Mouse (Mus musculus): ENCODE measurements around the gene Vwf. TPM values are rescaled to one million over a fixed set of nuclear protein-coding genes. Genes with fewer than 3 reads are reported as not detected.

Gene Vwf
- polyA plus RNA-seq, 1 experiment from 2014 or later, result 9.8 TPM

DNA sequence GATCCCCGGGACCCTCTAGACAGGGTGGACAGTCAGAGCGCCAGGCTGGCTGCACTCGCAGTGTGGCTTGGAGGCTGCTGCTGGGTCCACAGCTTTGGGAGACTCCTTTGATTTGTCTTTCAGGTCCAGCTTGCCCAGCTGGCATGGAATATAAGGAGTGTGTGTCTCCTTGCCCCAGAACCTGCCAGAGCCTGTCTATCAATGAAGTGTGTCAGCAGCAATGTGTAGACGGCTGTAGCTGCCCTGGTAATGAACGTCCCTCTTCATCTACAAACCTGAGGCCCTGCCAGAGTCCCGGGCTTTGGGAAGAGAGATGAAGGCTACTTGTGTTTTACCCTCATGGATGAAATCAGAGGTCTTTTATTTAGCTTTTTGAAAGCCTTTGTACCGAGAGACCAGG, 43.5 kb downstream of the Vwf start:
- Histone ChIP-seq H3K4me3 (ENCODE audit: low read depth, low read length) (no peak overlapping the region), H3K9ac (ENCODE audit: low read depth, low read length) (no peak overlapping the region), H3K4me1 (ENCODE audit: control insufficient read depth, insufficient read depth, low read length) (peaks cover 9% of the 10 kb centered on the region), H3K36me3 (ENCODE audit: control insufficient read depth, insufficient read depth, low read length) (no peaks in the 10 kb centered on the region), H3K4me2 (ENCODE audit: low read length) (no peak overlapping the region), H3K9me3 (replicated peaks; ENCODE audit: control insufficient read depth, low read length, poor library complexity, severe bottlenecking) (no peaks in the 10 kb centered on the region), H3K27ac (ENCODE audit: low read length) (no peak overlapping the region), H3K27me3 (ENCODE audit: control insufficient read depth, insufficient read depth, low read depth, low read length) (no peaks in the 10 kb centered on the region)
- 77% methylated on average over 7 of the region's 7 CpGs for WGBS
- no peak for ATAC-seq

DNA sequence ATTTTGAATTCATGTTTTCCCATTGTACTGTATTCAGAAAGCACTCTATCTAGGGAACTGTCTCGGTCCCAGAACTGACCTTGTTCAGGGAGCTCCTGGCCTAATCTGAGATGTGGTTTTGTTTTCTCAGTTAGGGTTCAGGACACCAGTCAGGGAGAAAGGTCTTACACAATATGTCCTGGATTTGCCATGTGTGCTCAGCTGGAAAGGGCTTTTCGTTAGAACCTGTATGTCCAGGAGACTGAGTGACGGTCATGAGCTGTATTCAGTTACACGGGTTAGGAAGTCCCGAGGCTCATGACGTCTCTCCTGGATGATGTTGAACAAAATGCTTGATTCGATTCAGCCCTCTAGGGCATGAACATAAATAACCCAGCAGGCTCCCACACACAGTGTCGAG, 43.9 kb downstream of the Vwf start:
- H3K4me2 ChIP-seq (ENCODE audit: low read length), result no peak overlapping the region
- no peak overlapping the region for H3K9ac ChIP-seq (ENCODE audit: low read depth, low read length)
- 71% methylated on average over 8 of the region's 8 CpGs for WGBS
- no peak overlapping the region for H3K4me3 ChIP-seq (ENCODE audit: low read depth, low read length)
- H3K9me3 ChIP-seq (replicated peaks; ENCODE audit: control insufficient read depth, low read length, poor library complexity, severe bottlenecking), result no peaks in the 10 kb centered on the region
- H3K27me3 ChIP-seq (ENCODE audit: control insufficient read depth, insufficient read depth, low read depth, low read length), result no peaks in the 10 kb centered on the region
- ATAC-seq, result no peak
- no peaks in the 10 kb centered on the region for H3K36me3 ChIP-seq (ENCODE audit: control insufficient read depth, insufficient read depth, low read length)
- no peak overlapping the region for H3K27ac ChIP-seq (ENCODE audit: low read length)
- peaks cover 8% of the 10 kb centered on the region for H3K4me1 ChIP-seq (ENCODE audit: control insufficient read depth, insufficient read depth, low read length)

DNA sequence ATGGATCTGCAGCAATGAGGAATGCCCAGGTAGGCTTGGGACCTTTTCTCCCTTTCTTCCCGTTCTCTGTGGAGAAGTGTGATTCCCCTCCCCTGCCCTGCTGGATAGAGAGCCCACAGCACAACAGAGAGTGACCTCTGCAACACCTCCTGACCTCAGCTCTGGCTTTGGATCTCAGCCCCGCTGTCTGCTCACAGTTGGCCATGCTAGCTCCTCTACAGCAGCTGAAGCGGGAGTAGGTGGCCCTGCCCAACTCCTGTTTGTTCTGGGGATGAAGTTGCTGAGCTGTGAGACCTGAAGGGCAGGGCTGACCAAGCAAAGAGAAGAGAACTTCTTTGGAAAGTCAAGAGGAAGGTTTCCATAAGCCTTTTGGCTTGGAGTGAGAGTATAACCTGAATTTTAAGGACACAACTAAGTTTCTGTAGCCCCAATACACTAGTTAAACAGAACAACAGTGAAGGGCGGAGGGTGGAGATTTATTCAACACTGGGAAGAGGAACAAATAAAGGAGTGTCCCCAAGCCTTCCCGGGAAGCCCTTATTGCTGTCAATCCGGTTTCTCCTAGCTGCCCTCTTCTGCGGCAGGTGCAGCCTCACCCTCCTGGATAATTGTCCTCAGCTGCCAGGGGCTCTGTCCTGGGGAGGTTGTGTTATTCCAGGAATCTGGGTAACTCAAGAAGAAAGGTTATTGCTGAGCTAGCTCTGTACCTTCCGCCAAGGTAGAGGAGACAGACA, 45.2 kb downstream of the Vwf start:
- H3K36me3 ChIP-seq (ENCODE audit: control insufficient read depth, insufficient read depth, low read length), result no peaks in the 10 kb centered on the region
- no peak for ATAC-seq
- H3K27me3 ChIP-seq (ENCODE audit: control insufficient read depth, insufficient read depth, low read depth, low read length), result no peaks in the 10 kb centered on the region
- WGBS, result 66% methylated on average over 8 of the region's 8 CpGs
- no peak overlapping the region for H3K4me3 ChIP-seq (ENCODE audit: low read depth, low read length)
- no peaks in the 10 kb centered on the region for H3K4me1 ChIP-seq (ENCODE audit: control insufficient read depth, insufficient read depth, low read length)
- H3K9me3 ChIP-seq (replicated peaks; ENCODE audit: control insufficient read depth, low read length, poor library complexity, severe bottlenecking), result no peaks in the 10 kb centered on the region
- no peak overlapping the region for H3K27ac ChIP-seq (ENCODE audit: low read length)
- no peak overlapping the region for H3K9ac ChIP-seq (ENCODE audit: low read depth, low read length)
- no peak overlapping the region for H3K4me2 ChIP-seq (ENCODE audit: low read length)

DNA sequence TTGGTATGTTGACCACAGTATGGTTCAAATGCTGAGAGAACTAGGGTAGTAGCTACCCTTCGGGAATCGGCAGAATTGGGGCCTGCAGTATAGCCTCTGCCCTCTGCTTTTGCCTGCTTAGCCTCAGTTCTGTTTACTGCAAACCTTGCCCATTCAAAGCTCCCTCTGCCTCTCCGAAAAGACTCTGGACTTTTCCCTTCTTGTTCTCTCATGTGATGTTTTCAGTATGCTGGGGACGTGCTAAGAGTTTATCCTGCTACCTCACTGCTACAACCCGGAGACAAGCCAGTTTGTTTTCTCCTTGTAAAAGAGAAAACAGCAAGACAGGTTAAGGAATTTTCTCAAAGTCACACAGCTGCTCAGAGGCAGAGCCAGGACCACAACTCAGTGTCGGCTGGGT, 46.0 kb downstream of the Vwf start:
- H3K27me3 ChIP-seq (ENCODE audit: control insufficient read depth, insufficient read depth, low read depth, low read length), result no peaks in the 10 kb centered on the region
- no peak overlapping the region for H3K4me3 ChIP-seq (ENCODE audit: low read depth, low read length)
- no peak overlapping the region for H3K9ac ChIP-seq (ENCODE audit: low read depth, low read length)
- 93% methylated on average over 6 of the region's 6 CpGs for WGBS
- no peaks in the 10 kb centered on the region for H3K36me3 ChIP-seq (ENCODE audit: control insufficient read depth, insufficient read depth, low read length)
- no peak for ATAC-seq
- no peaks in the 10 kb centered on the region for H3K4me1 ChIP-seq (ENCODE audit: control insufficient read depth, insufficient read depth, low read length)
- H3K27ac ChIP-seq (ENCODE audit: low read length), result no peak overlapping the region
- no peak overlapping the region for H3K4me2 ChIP-seq (ENCODE audit: low read length)
- no peaks in the 10 kb centered on the region for H3K9me3 ChIP-seq (replicated peaks; ENCODE audit: control insufficient read depth, low read length, poor library complexity, severe bottlenecking)

DNA sequence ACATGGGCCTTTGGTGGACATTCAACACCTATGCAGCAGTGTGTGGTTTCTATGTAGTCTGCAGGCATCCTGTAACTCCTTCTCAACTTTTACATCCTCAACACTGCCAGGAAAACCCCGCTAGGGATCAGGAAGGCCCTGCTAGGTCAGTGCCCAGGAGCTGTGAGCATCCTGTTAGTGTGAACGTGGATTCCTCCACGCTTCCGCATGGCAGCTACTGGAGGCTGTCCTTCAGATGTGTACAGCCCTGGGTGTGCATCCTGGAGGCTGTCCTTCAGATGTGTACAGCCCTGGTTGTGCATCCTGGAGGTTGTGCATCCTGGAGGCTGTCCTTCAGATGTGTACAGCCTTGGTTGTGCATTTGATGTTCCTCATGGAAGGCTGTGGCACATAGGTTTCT, 47.7 kb downstream of the Vwf start:
- no peak for ATAC-seq
- no peaks in the 10 kb centered on the region for H3K36me3 ChIP-seq (ENCODE audit: control insufficient read depth, insufficient read depth, low read length)
- no peak overlapping the region for H3K27ac ChIP-seq (ENCODE audit: low read length)

DNA sequence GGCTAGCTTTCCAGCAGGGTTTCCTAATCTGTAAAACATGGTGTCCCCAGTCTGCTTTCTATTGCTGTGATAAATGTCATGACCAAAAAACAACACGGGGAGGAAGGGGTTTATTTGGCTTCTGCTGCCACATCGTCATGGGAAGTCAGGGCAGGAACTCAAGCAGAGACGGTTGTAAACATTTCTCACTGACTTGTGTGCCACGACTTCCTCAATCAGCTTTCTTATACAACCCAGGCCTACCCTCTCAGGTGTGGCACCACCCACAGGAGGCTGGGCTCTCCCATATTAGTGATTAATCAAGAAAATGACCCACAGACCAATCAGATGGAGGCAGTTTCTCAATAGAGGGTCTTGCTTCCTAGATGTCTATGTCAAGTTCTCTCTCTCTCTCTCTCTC, 48.3 kb downstream of the Vwf start:
- Histone ChIP-seq H3K27ac (ENCODE audit: low read length) (no peak overlapping the region), H3K4me2 (ENCODE audit: low read length) (no peak overlapping the region), H3K27me3 (ENCODE audit: control insufficient read depth, insufficient read depth, low read depth, low read length) (no peaks in the 10 kb centered on the region), H3K4me3 (ENCODE audit: low read depth, low read length) (no peak overlapping the region), H3K9me3 (replicated peaks; ENCODE audit: control insufficient read depth, low read length, poor library complexity, severe bottlenecking) (no peaks in the 10 kb centered on the region), H3K9ac (ENCODE audit: low read depth, low read length) (no peak overlapping the region), H3K36me3 (ENCODE audit: control insufficient read depth, insufficient read depth, low read length) (no peaks in the 10 kb centered on the region), H3K4me1 (ENCODE audit: control insufficient read depth, insufficient read depth, low read length) (no peaks in the 10 kb centered on the region)
- ATAC-seq, result no peak
- 74% methylated on average over 4 of the region's 4 CpGs for WGBS

More for the DNA sequence above, 47.7 kb downstream of the Vwf start:
- Histone ChIP-seq H3K9ac (ENCODE audit: low read depth, low read length) (no peak overlapping the region), H3K9me3 (replicated peaks; ENCODE audit: control insufficient read depth, low read length, poor library complexity, severe bottlenecking) (no peaks in the 10 kb centered on the region), H3K4me3 (ENCODE audit: low read depth, low read length) (no peak overlapping the region), H3K4me1 (ENCODE audit: control insufficient read depth, insufficient read depth, low read length) (no peaks in the 10 kb centered on the region), H3K4me2 (ENCODE audit: low read length) (no peak overlapping the region), H3K27me3 (ENCODE audit: control insufficient read depth, insufficient read depth, low read depth, low read length) (no peaks in the 10 kb centered on the region)
- 92% methylated on average over 4 of the region's 4 CpGs for WGBS

DNA sequence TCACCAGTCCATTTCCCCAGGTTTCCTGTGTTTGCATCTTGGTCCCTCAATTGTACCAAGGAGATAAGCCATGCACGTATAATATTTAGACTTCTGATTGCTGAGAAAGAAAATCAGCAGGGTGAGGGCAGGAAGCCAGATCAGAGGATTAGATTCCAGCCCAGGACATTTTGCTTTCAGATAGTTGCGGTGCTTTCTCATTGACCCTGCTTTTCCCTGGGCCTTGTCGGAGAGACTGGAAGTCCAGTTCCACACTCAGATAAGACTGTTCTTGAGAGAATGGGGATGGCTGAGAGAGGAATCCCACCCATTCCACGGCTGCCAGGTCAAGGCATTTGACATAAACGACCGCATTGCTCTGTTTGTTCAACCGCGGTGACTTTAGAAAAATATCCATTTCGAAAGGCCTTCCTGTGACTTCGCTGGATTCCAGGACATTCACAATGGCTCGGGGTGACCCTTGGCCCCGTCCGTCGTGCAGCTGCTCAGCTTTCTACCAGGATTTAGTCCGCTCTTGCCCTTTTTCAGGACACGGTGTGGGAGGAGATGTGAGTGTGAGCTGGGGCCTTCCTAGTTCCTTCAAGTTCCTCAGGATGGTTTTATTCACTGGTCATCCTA, 50.2 kb downstream of the Vwf start:
- Histone ChIP-seq H3K27me3 (ENCODE audit: control insufficient read depth, insufficient read depth, low read depth, low read length) (no peaks in the 10 kb centered on the region), H3K4me3 (ENCODE audit: low read depth, low read length) (no peak overlapping the region), H3K36me3 (ENCODE audit: control insufficient read depth, insufficient read depth, low read length) (no peaks in the 10 kb centered on the region), H3K4me2 (ENCODE audit: low read length) (no peak overlapping the region), H3K4me1 (ENCODE audit: control insufficient read depth, insufficient read depth, low read length) (no peaks in the 10 kb centered on the region), H3K9me3 (replicated peaks; ENCODE audit: control insufficient read depth, low read length, poor library complexity, severe bottlenecking) (no peaks in the 10 kb centered on the region), H3K9ac (ENCODE audit: low read depth, low read length) (no peak overlapping the region), H3K27ac (ENCODE audit: low read length) (no peak overlapping the region)
- no peak for ATAC-seq
- WGBS, result 23% methylated on average over 16 of the region's 16 CpGs

DNA sequence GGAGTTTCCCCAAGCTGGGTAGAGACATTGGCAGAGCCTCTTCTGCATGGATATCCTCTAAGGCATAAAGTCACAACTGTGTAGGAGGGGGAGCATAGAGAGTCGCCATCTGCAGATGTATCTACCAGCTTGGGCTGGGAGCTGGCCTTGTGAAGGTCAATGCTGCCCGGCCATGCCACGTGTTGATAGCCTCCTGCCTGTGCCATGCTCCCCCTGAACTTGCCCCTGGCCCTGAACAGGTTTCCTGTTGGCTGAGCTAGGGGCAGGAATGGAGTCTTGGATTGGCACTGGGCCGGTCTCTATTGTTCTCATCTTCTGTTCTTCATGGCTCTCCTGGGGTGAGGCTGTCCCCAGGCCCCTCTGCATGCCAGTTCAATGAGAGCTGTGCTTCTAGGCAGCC, 51.1 kb downstream of the Vwf start:
- 81% methylated on average over 4 of the region's 4 CpGs for WGBS
- no peak overlapping the region for H3K4me2 ChIP-seq (ENCODE audit: low read length)

DNA sequence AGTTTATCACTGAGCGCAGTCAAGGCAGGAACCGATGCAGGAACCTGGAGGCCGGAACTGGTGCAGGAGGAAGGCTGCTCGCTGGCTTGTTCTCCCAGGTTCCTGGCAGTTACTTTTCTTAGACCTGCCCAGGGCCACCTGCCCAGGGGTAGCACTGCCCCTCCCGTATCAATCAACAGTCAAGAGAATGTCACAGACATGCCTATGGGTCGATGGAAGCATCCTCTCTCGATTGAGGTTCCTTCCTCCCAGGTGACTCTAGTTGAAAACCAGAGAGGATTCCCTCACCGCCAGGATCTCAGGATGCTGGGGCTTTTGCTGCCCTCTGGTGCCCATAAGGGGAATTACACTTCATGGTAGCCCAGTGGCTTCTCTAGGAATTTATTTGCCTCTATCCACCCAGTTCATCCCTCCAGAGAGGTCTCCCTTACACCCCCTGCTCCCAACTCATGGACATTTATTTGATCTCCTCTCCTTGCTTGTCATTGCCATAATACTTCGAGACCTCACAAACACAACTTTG, 53.5 kb downstream of the Vwf start:
- no peaks in the 10 kb centered on the region for H3K27me3 ChIP-seq (ENCODE audit: control insufficient read depth, insufficient read depth, low read depth, low read length)
- WGBS, result 40% methylated on average over 9 of the region's 9 CpGs
- H3K36me3 ChIP-seq (ENCODE audit: control insufficient read depth, insufficient read depth, low read length), result no peaks in the 10 kb centered on the region
- H3K4me2 ChIP-seq (ENCODE audit: low read length), result no peak overlapping the region
- ATAC-seq, result peak; percentile 22; the same call in 1 of the 2 replicates
- no peaks in the 10 kb centered on the region for H3K9me3 ChIP-seq (replicated peaks; ENCODE audit: control insufficient read depth, low read length, poor library complexity, severe bottlenecking)
- H3K9ac ChIP-seq (ENCODE audit: low read depth, low read length), result no peak overlapping the region
- no peak overlapping the region for H3K27ac ChIP-seq (ENCODE audit: low read length)
- H3K4me1 ChIP-seq (ENCODE audit: control insufficient read depth, insufficient read depth, low read length), result peaks cover 4% of the 10 kb centered on the region; the same call in 1 of the 2 replicates
- H3K4me3 ChIP-seq (ENCODE audit: low read depth, low read length), result no peak overlapping the region

More for the DNA sequence above, 51.1 kb downstream of the Vwf start:
- Histone ChIP-seq H3K4me1 (ENCODE audit: control insufficient read depth, insufficient read depth, low read length) (no peaks in the 10 kb centered on the region), H3K9me3 (replicated peaks; ENCODE audit: control insufficient read depth, low read length, poor library complexity, severe bottlenecking) (no peaks in the 10 kb centered on the region), H3K4me3 (ENCODE audit: low read depth, low read length) (no peak overlapping the region), H3K27ac (ENCODE audit: low read length) (no peak overlapping the region), H3K9ac (ENCODE audit: low read depth, low read length) (no peak overlapping the region), H3K27me3 (ENCODE audit: control insufficient read depth, insufficient read depth, low read depth, low read length) (no peaks in the 10 kb centered on the region), H3K36me3 (ENCODE audit: control insufficient read depth, insufficient read depth, low read length) (no peaks in the 10 kb centered on the region)
- no peak for ATAC-seq
